Mouse (Mus musculus) hindbrain, embryonic 14.5 days (tissue): Measurements from ENCODE around the gene Mmp11. TPM values are rescaled to one million over a fixed set of nuclear protein-coding genes. Genes with fewer than 3 reads are reported as not detected.
A peak's percentile ranks its signal among the peaks of the same experiment; 100 is the strongest.

ENCODE experiments used
- ATAC-seq: fragments of 200-750 bp; cut with Nextera tagmentation; 2 replicates; pipeline ENCODE4 v1.8.0; 2017; ENCODE audit warnings: moderate number of reproducible peaks, mild to moderate bottlenecking, moderate TSS enrichment, moderate library complexity; ENCODE audit not compliant: low FRiP score
- DNase-seq: peaks from one replicate; pipeline ENCODE4 v3.0.0-alpha.2; 2015; ENCODE audit warnings: low spot score
- H3K27ac ChIP-seq: fragments of 300-500 bp; sonication (generic); 2 replicates; pipeline ENCODE4 v1.5.1; 2014; ENCODE audit warnings: mild to moderate bottlenecking, moderate library complexity
- H3K27me3 ChIP-seq: fragments of 300-500 bp; sonication (generic); 2 replicates; pipeline ENCODE4 v1.6.1; 2014; ENCODE audit warnings: mild to moderate bottlenecking, low read length, mixed read lengths; ENCODE audit not compliant: control insufficient read depth, insufficient read depth
- H3K36me3 ChIP-seq: fragments of 300-500 bp; sonication (generic); replicated peaks from 2 replicates; pipeline ENCODE4 v1.6.1; 2014; ENCODE audit not compliant: control insufficient read depth, insufficient read depth
- H3K4me1 ChIP-seq: fragments of 300-500 bp; sonication (generic); replicated peaks from 2 replicates; pipeline ENCODE4 v1.6.1; 2014; ENCODE audit warnings: antibody characterized with exemption, low read length, mixed read lengths; ENCODE audit not compliant: control insufficient read depth, insufficient read depth
- H3K4me2 ChIP-seq: fragments of 300-500 bp; sonication (generic); replicated peaks from 2 replicates; pipeline ENCODE4 v1.6.1; 2014; ENCODE audit warnings: mild to moderate bottlenecking, moderate library complexity
- H3K4me3 ChIP-seq: fragments of 300-500 bp; sonication (generic); replicated peaks from 2 replicates; pipeline ENCODE4 v1.5.1; 2014; ENCODE audit warnings: mild to moderate bottlenecking, low read length
- H3K9ac ChIP-seq: fragments of 300-500 bp; sonication (generic); 2 replicates; pipeline ENCODE4 v1.6.1; 2014
- H3K9me3 ChIP-seq: fragments of 300-500 bp; sonication (generic); 2 replicates; pipeline ENCODE4 v1.6.1; 2016; ENCODE audit warnings: low read length; ENCODE audit not compliant: control insufficient read depth
- WGBS: fragments of 180-500 bp; shearing (Covaris S2); extraction: QIAGEN DNeasy Blood & Tissue Kit; methylation state at CpG from one replicate; pipeline ENCODE4 v1.1.7; 2014; 5-methylcytosine and 5-hydroxymethylcytosine counted together
- polyA plus RNA-seq: library from polyadenylated mRNA; unstranded; fragments of >200 nt; fragmentation: Nextera tagmentation; extraction: Ambion mirVana; gene quantifications from 2 replicates; pipeline ENCODE4 v1.2.1, GENCODE M21; 2014

The Mmp11 gene
- polyA plus RNA-seq, 1 experiment from 2014 or later: 18.0 TPM

DNA sequence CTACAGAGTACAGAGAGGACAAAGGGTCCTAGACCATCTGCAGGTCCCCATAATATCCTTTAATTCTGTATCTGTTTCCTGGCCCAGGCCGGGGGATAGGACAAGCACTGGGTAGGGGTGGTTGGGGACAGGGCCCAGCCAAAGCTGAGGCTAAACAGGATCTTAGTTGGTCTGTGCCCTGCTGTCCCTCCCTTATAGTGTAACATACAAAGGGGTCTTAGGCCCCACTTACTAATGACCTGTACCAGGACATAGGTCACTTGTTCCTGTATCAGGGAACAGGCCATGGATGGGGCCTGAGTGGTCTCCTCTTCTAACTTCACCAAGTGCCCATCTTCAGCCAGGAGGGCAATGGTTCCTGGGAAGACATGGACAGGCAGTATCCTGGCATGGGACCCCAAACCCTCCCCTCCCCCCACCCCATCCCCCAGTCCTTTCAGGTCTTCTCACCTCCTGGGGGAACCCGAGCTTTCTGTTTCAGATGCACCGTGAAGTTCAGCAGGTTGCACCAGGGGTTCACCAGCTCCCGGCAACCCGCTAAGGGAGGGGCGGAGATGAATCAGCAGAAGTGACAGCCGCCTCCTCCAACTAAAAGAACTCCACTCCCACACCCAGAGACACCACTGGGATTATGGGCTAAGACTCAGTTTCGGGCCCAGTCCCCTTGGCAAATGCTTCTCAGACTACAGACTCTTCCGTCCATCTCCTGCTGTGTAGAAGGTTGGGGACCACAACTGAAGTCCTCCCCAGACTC is 3.4 kb upstream of the Mmp11 start:
- H3K9me3 ChIP-seq: no peaks in the 10 kb centered on the region
- 43% methylated on average over 9 of the region's 9 CpGs for WGBS
- peaks cover 11% of the 10 kb centered on the region; the same call in 1 of the 2 replicates for H3K27me3 ChIP-seq
- DNase-seq (no peak), ATAC-seq (no peak)
- no peak overlapping the region for H3K4me2 ChIP-seq
- H3K27ac ChIP-seq: no peak overlapping the region
- no peaks in the 10 kb centered on the region for H3K36me3 ChIP-seq
- peaks cover 13% of the 10 kb centered on the region; the same call in 1 of the 2 replicates for H3K4me1 ChIP-seq
- H3K9ac ChIP-seq: no peak overlapping the region
- H3K4me3 ChIP-seq: no peak overlapping the region

DNA sequence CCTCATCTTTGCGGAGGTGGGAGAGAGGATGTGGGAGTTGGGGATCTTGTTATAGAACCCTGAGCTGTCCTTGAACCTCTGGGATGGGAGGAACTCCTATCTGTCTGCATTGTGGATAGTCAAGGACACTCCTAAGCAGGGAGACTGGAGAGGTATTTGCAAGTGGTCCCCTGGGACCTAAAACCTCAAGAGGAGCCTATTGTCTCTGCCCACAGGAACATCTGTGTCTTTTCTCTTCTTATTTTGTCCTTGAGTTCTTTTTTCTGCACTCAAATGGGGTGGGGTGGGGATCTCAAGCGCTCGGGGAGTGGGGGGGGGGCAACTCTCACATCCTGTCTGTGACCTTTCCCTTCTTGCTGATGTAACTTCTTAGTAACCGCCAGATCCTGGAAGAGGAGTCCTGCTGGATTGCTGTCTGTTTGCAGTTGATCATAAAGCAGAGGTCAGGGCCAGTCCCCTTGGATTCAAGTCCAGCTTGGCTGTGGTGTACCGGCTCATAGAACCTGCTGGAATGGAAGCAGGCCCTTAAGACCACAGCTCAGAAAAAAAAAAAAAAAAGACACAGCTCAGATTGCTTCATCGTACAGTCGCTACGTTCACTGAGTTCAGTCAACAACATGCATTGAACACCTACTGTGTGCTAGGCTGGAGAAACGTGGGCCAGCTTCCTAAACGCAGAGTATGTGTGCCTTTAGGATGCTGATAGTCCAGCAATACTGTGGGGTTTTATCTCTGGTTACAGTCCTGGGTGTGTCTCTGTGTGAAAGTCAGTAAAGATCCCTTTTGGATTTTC is 1.8 kb upstream of the Mmp11 start:
- Histone ChIP-seq H3K4me1 (0 out of 2 replicates have a peak, but pooled peaks cover 13% of the 10 kb centered on the region), H3K4me3 (no peak overlapping the region), H3K36me3 (no peaks in the 10 kb centered on the region), H3K4me2 (no peak overlapping the region), H3K27me3 (peaks cover 11% of the 10 kb centered on the region; the same call in 1 of the 2 replicates), H3K27ac (no peak overlapping the region), H3K9me3 (no peaks in the 10 kb centered on the region), H3K9ac (no peak overlapping the region)
- ATAC-seq (no peak), DNase-seq (no peak)
- 52% methylated on average over 10 of the region's 10 CpGs for WGBS

DNA sequence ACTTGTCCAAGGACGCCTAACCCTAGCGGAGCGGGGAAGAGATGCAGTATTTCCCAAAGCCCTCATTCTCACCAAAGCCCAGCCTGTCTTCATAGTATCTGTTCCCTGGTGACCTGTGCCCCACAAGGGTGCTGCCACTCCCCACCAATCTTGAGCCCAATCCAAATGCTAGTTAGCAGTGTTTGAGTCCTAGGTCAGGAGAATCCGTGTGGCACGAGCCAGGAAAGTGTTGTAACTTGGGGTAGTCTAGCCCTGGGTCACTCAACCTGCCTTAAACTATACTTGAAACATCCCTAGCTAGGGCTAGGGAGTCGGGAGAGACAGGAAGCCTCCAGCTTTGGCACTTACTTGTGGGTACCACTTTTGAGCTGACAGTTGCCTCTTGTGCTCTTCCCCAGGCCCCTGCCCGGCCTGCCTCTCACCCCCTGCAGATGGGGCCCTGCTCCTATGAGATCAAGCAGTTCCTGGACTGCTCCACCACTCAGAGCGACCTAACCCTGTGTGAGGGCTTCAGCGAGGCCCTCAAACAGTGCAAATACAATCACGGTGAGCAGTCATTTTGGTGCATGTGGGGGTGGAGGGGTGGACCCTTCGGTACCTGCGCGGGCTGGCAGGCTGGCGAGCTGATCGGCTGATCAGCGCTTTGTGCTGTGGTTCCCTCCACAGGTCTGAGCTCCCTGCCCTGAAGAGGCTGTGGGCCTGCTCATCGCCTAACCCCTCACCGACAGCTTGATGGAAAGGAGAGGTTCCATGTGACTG is 792 bp upstream of the Mmp11 start:
- no peaks in the 10 kb centered on the region for H3K36me3 ChIP-seq
- WGBS: 34% methylated on average over 18 of the region's 18 CpGs
- peaks cover 20% of the 10 kb centered on the region for H3K4me1 ChIP-seq
- peak overlapping the region; percentile 69; the same call in 1 of the 2 replicates for H3K4me2 ChIP-seq
- no peak overlapping the region for H3K9ac ChIP-seq
- H3K9me3 ChIP-seq: no peaks in the 10 kb centered on the region
- ATAC-seq (no peak), DNase-seq (no peak)
- peaks cover 11% of the 10 kb centered on the region; the same call in 1 of the 2 replicates for H3K27me3 ChIP-seq
- no peak overlapping the region for H3K4me3 ChIP-seq
- no peak overlapping the region for H3K27ac ChIP-seq

DNA sequence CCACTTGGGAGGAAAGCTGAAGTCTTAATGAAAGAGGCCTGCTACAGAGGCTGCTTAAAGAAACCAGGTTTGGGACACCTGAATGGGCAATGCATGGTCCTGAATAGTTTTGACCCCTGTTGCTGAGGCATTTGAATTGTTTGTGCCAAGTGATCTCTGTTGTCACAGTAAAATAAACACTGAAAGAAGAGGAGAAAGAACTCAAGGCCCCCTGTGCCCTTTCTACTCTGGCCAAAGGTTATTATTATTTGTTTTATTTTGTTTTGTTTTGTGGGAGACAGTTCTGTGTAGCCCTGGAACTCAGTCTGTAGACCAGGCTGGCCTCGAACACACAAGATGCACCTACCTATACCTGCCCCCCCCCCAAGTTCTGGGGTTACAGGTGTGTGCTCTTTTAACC is 1.3 kb downstream of the Mmp11 start:
- 80% methylated on average over 1 of the region's 1 CpGs for WGBS
- ATAC-seq (no peak), DNase-seq (no peak)
- Histone ChIP-seq H3K4me2 (peak overlapping the region; percentile 69), H3K27me3 (peaks cover 11% of the 10 kb centered on the region; the same call in 1 of the 2 replicates), H3K9ac (peak overlapping the region; percentile 58; the same call in 1 of the 2 replicates), H3K9me3 (no peaks in the 10 kb centered on the region), H3K36me3 (no peaks in the 10 kb centered on the region), H3K27ac (no peak overlapping the region), H3K4me3 (peak overlapping the region; percentile 43), H3K4me1 (peaks cover 30% of the 10 kb centered on the region)

DNA sequence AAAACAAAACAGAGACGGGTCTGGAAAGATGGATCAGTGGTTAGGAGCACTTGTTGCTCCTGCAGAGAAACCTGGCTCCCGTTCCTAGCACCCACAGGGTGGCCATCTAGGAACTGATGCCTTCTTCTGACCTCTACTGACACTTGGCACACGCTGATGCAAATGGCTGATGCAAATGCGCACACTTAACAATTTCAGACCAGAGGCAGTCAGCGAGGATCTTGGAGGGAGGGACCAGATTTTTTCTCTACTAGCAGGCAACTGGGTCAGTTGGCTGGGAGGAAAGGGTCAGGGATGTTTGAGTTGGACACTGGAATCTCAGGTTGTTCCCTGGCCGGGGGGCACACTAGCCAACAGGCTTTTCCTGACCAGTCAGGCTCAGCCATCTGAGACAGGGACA is 3.4 kb downstream of the Mmp11 start, which contains the start of gene Chchd10:
Gene Chchd10 (plus strand): TSS at position 240 of the 400 bp plus-strand sequence.
- WGBS: 23% methylated on average over 6 of the region's 6 CpGs

DNA sequence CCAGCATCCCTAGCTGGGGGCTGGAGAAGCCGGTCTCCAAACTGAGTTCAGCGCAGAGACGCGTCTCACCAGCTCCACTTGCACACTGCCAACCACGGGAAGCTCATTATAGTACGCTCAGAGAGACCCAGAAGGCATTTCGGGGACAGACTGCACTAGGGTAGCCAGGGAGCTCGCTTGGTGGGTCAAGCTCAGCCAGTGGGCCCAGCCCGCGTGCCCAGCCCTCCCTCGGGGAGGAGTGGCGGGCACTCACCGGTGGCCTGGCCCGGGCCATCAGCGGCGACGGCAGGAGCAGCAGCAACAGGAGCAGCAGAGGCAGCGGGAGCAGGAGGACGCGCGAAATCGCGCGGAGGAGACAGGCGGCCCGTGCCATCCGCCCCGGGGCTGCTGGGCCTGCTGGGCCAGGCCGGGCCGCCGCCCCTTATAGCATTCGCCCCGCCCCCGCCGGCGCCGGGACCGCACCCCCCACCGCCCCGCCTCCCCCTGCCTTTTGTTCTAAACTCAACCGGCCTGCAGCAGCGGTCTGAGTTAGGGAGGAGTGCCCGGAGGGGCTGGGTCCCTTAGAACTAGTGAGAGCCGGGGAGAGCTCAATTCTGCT is 4.1 kb downstream of the Mmp11 start:
- peaks cover 9% of the 10 kb centered on the region; the same call in 1 of the 2 replicates for H3K27me3 ChIP-seq
- peak overlapping the region; percentile 91 for H3K4me2 ChIP-seq
- 0 out of 2 replicates have a peak, but pooled peaks cover 10% of the 10 kb centered on the region for H3K36me3 ChIP-seq
- no peak overlapping the region for H3K27ac ChIP-seq
- H3K4me3 ChIP-seq: peak overlapping the region; percentile 49
- ATAC-seq (peak; percentile 39; the same call in 1 of the 2 replicates), DNase-seq (no peak)
- WGBS: under 1% methylated on average over 36 of the region's 44 CpGs
- peak overlapping the region; percentile 80 for H3K9ac ChIP-seq
- peaks cover 30% of the 10 kb centered on the region for H3K4me1 ChIP-seq
- no peaks in the 10 kb centered on the region for H3K9me3 ChIP-seq

More for the DNA sequence above, 3.4 kb downstream of the Mmp11 start, which contains the start of gene Chchd10:
- Histone ChIP-seq H3K36me3 (0 out of 2 replicates have a peak, but pooled peaks cover 3% of the 10 kb centered on the region), H3K27ac (no peak within 1 kb of the TSS), H3K4me2 (peak within 1 kb of the TSS; percentile 91), H3K4me3 (peak within 1 kb of the TSS; percentile 49), H3K9me3 (no peaks in the 10 kb centered on the region), H3K4me1 (peaks cover 30% of the 10 kb centered on the region), H3K9ac (peak within 1 kb of the TSS; percentile 80), H3K27me3 (peaks cover 11% of the 10 kb centered on the region; the same call in 1 of the 2 replicates)
- ATAC-seq (no peak), DNase-seq (no peak)

DNA sequence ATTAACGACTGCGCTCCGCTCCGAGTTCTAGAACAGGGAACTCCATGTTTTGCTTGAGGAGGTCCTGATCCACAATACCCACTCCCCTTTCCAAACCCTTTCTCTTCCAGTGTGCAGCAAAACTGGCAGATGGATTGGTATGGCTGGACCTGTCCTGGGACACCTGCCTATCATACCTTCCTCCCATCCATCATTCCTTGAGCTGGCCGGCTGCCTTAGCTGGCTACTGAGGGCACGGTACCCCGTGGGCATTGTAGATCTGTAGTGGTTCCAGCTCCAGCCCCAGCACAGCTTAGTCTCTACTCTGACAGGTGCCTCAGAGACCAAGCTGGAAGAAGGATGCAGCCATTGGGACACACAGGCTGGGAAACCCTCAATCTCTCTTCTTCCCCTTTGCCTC is 5.0 kb downstream of the Mmp11 start:
- H3K4me3 ChIP-seq: peak overlapping the region; percentile 49
- peaks cover 10% of the 10 kb centered on the region; the same call in 1 of the 2 replicates for H3K36me3 ChIP-seq
- H3K4me1 ChIP-seq: peaks cover 29% of the 10 kb centered on the region

DNA sequence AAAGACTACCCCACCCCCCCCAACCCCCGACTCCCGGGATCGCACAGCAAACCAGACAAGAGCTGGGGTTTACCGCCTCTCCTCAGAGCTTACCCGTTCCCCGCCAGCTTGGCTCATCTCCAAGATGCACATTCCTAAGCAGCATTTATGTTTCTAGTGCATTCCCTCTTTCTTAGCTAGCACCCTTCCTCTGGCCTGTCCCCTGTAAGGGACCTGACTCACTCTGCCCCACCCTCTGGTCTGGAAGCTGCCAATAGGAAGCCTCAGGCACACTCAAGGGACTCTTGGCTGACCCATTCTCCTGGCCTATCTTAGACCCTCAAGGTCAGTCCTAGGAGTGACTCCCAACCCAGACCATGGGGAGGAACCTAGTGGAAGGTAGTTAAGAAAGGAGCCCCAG is 6.0 kb downstream of the Mmp11 start:
- ATAC-seq (no peak), DNase-seq (no peak)
- peak overlapping the region; percentile 91; the same call in 1 of the 2 replicates for H3K4me2 ChIP-seq
- no peak overlapping the region for H3K9ac ChIP-seq
- WGBS: 22% methylated on average over 5 of the region's 6 CpGs
- no peaks in the 10 kb centered on the region for H3K27me3 ChIP-seq
- H3K36me3 ChIP-seq: peaks cover 10% of the 10 kb centered on the region; the same call in 1 of the 2 replicates
- H3K9me3 ChIP-seq: no peaks in the 10 kb centered on the region
- no peak overlapping the region for H3K4me3 ChIP-seq
- peaks cover 22% of the 10 kb centered on the region for H3K4me1 ChIP-seq
- H3K27ac ChIP-seq: no peak overlapping the region

More for the DNA sequence above, 5.0 kb downstream of the Mmp11 start:
- ATAC-seq (no peak), DNase-seq (no peak)
- H3K4me2 ChIP-seq: peak overlapping the region; percentile 91
- 0 out of 2 replicates have a peak, but pooled peaks cover under 1% of the 10 kb centered on the region for H3K27me3 ChIP-seq
- H3K9me3 ChIP-seq: no peaks in the 10 kb centered on the region
- H3K9ac ChIP-seq: peak overlapping the region; percentile 80; the same call in 1 of the 2 replicates
- WGBS: 26% methylated on average over 7 of the region's 7 CpGs
- no peak overlapping the region for H3K27ac ChIP-seq
